Mouse (Mus musculus) megakaryocyte, embryonic 14.5 days (primary cell): ENCODE results near the gene Fbrs. TPM values are rescaled to one million over a fixed set of nuclear protein-coding genes. Genes with fewer than 3 reads are reported as not detected.
"Not testable (repeated sequence)": the region's sequence is repeated elsewhere in the genome, so short reads cannot be mapped to it uniquely, and the experiment has no call there.

Experiments used
- H3K27me3 ChIP-seq: replicated peaks from 2 replicates; pipeline ENCODE3; 2012; ENCODE audit warnings: inconsistent platforms
- H3K36me3 ChIP-seq: replicated peaks from 2 replicates; pipeline ENCODE3; 2012; ENCODE audit warnings: low read length, inconsistent platforms, mixed read lengths
- H3K4me1 ChIP-seq: 2 replicates; pipeline ENCODE4 v1.6.1; 2012; ENCODE audit warnings: inconsistent platforms
- H3K4me3 ChIP-seq: replicated peaks from 2 replicates; pipeline ENCODE3; 2012; ENCODE audit warnings: moderate library complexity, mild to moderate bottlenecking, inconsistent platforms
- H3K9me3 ChIP-seq: 2 replicates; pipeline ENCODE4 v1.6.1; 2012; ENCODE audit warnings: inconsistent platforms
- FLI1 ChIP-seq: IDR thresholded peaks from 2 replicates; pipeline ENCODE4 v1.6.1; 2012; ENCODE audit warnings: low read length, inconsistent platforms, mixed read lengths
- GATA1 ChIP-seq: IDR thresholded peaks from 3 replicates; pipeline ENCODE4 v1.6.1; 2012; ENCODE audit warnings: mixed read lengths, low read length, inconsistent platforms, borderline replicate concordance
- polyA plus RNA-seq: library from polyadenylated mRNA; stranded (reverse); fragments of >175 nt; gene quantifications from 2 replicates; pipeline ENCODE4 v1.2.3, GENCODE M21; 2012; ENCODE audit warnings: low replicate concordance; ENCODE audit not compliant: insufficient read depth

Fbrs gene
- polyA plus RNA-seq, 1 experiment, result 237 TPM

DNA sequence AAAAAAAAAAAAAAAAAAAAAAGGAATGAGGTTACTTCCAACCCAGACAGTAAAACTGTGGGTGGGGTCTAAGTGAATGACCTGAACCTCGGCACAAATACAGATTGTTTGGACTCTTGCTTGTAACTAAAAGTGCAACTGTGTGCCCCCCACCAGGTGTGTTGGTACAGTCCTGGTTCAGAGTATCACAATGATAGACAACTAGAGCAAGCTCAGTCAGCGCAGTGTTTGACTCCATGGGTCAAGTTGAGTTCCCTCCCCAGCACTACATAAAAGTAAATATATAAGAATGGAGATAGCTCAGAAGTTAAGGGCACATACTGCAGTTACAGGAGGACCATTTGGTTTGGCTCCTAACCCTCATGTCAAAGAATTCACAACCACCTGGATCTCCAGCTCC lies 18.4 kb downstream of the Fbrs start:
- TF ChIP-seq GATA1 (no peak), FLI1 (no peak)
- Histone ChIP-seq H3K27me3 (no peaks in the 10 kb centered on the region), H3K4me3 (no peak overlapping the region), H3K36me3 (peaks cover 68% of the 10 kb centered on the region), H3K4me1 (peaks cover 8% of the 10 kb centered on the region), H3K9me3 (no peaks in the 10 kb centered on the region)

DNA sequence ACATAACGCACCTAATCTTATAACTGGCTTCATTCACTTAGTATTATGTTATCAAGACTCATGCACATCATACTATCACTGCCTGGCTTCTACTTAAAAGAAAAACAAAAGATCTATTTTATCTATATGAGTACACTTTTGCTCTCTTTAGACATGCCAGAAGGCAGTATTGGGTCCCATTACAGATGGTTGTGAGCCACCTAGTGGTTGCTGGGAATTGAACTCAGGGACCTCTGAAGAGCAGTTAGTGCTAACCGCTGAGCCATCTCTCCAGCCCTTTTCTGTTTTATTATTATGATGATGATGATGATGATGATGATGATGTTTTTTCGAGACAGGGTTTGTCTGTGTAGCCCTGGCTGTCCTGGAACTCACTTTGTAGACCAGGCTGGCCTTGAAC lies 19.4 kb downstream of the Fbrs start:
- peaks cover 68% of the 10 kb centered on the region for H3K36me3 ChIP-seq
- H3K4me1 ChIP-seq, result peaks cover 8% of the 10 kb centered on the region
- H3K9me3 ChIP-seq, result no peaks in the 10 kb centered on the region
- TF ChIP-seq GATA1, result no peak
- TF ChIP-seq FLI1, result no peak
- H3K4me3 ChIP-seq, result no peak overlapping the region
- H3K27me3 ChIP-seq, result no peaks in the 10 kb centered on the region

DNA sequence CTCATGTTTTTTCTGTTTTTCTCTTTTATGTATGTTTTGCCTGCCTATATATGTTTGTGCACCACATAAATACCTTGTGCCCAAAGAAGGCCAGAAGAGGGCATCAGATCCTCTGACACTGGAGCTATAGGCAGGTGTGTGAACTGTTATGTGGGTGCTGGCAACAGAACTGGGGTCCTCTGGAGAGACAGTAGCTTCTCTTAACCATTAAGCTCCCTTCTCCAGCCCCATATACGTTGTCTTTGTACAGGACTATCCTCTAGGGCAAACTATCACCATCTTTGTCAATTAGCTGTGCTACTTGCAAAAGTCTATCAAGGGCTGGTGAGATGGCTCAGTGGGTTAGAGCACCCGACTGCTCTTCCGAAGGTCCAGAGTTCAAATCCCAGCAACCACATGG lies 29.3 kb downstream of the Fbrs start:
- no peak for TF ChIP-seq FLI1
- no peak for TF ChIP-seq GATA1
- no peak overlapping the region for H3K4me3 ChIP-seq
- H3K4me1 ChIP-seq, result peaks cover 16% of the 10 kb centered on the region
- no peaks in the 10 kb centered on the region for H3K27me3 ChIP-seq
- no peaks in the 10 kb centered on the region for H3K9me3 ChIP-seq
- H3K36me3 ChIP-seq, result peaks cover 7% of the 10 kb centered on the region

DNA sequence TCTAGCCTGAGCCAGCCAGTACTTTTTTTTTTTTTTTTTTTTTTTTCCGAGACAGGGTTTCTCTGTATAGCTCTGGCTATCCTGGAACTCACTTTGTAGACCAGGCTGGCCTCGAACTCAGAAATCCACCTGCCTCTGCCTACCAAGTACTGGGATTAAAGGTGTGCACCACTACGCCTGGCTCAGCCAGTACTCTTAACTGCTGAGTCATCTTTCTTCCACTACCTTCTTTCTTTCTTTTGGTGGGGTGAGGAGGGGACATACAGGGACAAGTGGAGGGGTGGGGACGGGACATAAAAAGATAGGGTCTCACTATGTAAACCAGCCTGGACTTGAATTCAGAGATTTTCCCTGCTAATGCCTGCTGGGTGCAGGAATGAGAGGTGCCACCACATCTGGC lies 30.8 kb downstream of the Fbrs start:
- H3K4me3 ChIP-seq, H3K9me3 ChIP-seq, H3K27me3 ChIP-seq: not testable (repeated sequence)
- Histone ChIP-seq H3K4me1 (peaks cover 25% of the 10 kb centered on the region), H3K36me3 (peaks cover 13% of the 10 kb centered on the region)

DNA sequence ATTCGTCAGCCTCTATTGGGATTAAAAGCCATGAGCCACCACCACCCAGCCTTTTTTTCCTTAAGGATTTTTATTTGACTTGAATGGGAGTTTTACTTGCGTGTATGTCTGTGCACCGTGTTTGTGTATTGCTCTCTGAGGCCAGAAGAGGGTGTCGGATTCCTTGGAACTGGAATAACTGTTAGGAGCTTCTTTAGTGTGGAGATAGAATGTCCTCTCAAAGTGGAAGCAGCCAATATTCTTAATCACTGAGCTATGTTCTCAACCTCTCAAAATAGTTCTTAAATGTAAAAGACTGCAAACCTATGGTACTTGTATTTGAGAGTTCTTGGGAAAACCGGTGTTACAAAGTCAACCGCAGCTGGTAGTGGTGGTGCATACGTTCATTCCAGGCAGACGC lies 32.2 kb downstream of the Fbrs start:
- Histone ChIP-seq H3K4me3 (peak overlapping the region; percentile 98), H3K36me3 (peaks cover 27% of the 10 kb centered on the region), H3K9me3 (no peaks in the 10 kb centered on the region), H3K27me3 (no peaks in the 10 kb centered on the region), H3K4me1 (peaks cover 26% of the 10 kb centered on the region)
- no peak for TF ChIP-seq FLI1
- TF ChIP-seq GATA1, result no peak

DNA sequence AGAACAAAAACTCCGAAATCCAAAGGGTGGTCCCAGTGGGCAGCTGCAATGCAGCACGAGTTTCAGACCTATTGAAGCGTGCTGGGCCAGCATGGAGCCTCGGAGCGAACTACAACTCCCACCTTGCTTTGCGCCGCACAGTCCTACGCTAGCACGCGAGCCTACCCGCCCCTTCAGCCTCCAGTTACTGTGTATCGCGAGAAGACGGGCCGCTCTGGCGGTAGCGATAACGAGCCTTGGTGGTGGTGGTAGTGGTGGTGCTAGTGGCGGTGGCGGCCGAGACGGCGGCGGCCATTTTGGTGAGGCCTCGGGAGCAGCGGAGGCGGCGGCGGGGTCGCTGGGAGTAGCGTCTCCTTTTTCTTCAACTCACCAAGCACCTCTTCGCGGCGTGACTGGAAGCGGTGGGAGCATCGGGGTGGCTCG lies 32.8 kb downstream of the Fbrs start, which contains the start of gene Srcap:
Gene Srcap, plus strand, starts transcription at position 176 of the 423 bp plus-strand sequence.
- Histone ChIP-seq H3K27me3 (no peaks in the 10 kb centered on the region), H3K4me3 (peak within 1 kb of the TSS; percentile 98), H3K4me1 (peaks cover 26% of the 10 kb centered on the region), H3K36me3 (peaks cover 33% of the 10 kb centered on the region), H3K9me3 (no peaks in the 10 kb centered on the region)
- TF ChIP-seq GATA1, result peak; percentile 91; the same call in 1 of the 3 replicates
- no peak for TF ChIP-seq FLI1

DNA sequence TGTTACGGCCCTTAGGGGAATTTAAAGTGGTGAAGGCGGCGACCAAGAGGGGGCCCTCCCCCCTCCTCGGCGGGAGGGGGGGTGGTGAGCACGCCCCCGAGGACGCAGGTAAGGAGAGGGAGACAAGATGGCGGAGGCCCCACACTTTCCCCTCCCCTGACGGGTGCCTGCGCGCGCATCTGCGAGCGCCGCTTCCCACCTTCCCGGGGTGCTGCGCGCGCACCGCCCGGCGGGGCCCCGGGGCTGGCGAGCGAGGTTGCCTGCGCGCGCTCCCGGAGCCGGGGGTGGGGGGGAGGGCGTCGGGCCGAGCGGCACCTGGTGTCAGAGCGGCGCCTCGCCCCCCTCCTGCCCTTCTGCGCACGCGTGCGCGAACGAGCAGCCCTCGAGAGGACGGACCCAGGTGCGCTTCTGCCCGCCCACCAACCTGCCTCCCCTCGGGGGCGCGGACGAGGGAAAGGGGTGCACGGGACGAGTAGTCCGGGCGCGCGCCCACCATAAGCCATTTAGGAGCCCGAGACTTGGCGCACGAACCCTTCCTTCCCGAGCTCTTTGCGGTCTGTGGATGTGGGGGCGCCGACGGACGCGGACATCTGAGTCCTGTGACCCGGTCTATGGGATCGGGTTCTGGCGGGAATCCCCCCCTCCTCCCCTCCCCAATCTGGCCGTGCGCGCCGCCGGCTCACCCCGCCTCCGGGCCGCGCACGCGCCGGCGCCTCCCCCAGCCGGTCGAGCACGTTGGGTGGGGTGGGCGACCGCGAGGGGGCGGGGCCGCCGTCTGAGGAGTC lies 33.4 kb downstream of the Fbrs start:
- H3K27me3 ChIP-seq, result no peaks in the 10 kb centered on the region
- TF ChIP-seq FLI1, result no peak
- no peak for TF ChIP-seq GATA1
- H3K4me3 ChIP-seq, result peak overlapping the region; percentile 98

DNA sequence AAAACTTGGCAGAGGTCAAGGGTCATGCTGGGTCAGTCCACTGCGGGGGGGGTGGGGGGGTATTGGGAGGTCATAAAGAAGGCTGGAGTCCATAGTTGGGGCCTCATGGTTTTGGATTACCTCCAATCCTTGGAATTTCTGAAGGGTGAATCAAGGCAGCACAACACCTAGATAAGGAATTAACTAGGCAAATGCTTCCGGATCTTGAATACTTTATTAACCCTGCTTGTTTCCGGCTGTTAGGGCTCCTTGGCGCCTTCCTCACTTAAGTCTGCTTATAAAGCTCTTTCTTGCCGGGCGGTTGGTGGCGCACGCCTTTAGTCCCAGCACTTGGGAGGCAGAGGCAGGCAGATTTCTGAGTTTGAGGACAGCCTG lies 34.0 kb downstream of the Fbrs start:
- H3K4me3 ChIP-seq, result peak overlapping the region; percentile 98
- peaks cover 26% of the 10 kb centered on the region for H3K4me1 ChIP-seq
- peaks cover 44% of the 10 kb centered on the region for H3K36me3 ChIP-seq
- H3K27me3 ChIP-seq, result no peaks in the 10 kb centered on the region
- TF ChIP-seq FLI1, result no peak
- TF ChIP-seq GATA1, result no peak
- no peaks in the 10 kb centered on the region for H3K9me3 ChIP-seq

More for the DNA sequence above, 33.4 kb downstream of the Fbrs start:
- H3K9me3 ChIP-seq, result no peaks in the 10 kb centered on the region
- H3K36me3 ChIP-seq, result peaks cover 39% of the 10 kb centered on the region
- peaks cover 26% of the 10 kb centered on the region for H3K4me1 ChIP-seq

DNA sequence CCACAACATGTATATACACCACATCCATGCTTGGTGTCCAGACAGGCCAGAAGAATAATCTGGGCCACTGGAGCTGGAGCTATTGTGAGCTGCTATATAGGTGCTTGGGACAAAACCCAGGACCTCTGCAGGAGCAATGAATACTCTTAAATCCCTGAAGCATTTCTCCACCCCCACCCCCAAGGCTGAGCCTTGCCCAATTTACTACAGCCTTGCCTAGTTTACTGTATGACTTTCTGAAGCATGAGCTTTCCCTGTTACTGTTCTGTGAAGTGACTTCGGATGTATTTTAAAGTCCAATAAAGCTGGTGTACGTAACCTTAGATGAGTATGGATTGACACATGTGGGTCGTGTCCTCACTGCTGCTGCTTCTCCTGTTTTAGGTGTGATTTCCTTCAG lies 34.8 kb downstream of the Fbrs start:
- H3K36me3 ChIP-seq, result peaks cover 52% of the 10 kb centered on the region
- H3K4me3 ChIP-seq, result peak overlapping the region; percentile 70
- peaks cover 26% of the 10 kb centered on the region for H3K4me1 ChIP-seq
- no peaks in the 10 kb centered on the region for H3K27me3 ChIP-seq
- H3K9me3 ChIP-seq, result no peaks in the 10 kb centered on the region
- TF ChIP-seq FLI1 (no peak), GATA1 (no peak)

DNA sequence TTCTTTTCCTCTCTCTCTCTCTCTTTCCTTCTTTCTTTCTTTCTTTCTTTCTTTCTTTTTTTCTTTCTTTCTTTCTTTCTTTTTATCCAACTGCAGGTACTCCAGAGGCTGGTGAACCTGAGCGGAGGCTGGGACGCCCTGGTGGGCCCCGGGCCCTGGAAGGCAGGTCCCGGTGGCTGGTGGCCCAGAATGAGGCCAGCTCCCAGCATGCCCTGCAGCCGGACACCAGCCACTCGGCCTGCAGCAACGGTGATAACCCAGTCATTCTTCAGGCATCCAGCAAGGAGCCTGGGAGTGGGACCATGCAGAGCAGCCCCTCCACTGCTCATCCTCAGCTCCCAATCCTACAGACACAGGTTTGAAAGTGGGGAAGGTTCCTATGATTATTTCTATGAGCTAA lies 36.8 kb downstream of the Fbrs start:
- no peaks in the 10 kb centered on the region for H3K27me3 ChIP-seq
- H3K36me3 ChIP-seq, result peaks cover 71% of the 10 kb centered on the region
- no peaks in the 10 kb centered on the region for H3K9me3 ChIP-seq
- TF ChIP-seq GATA1 (no peak), FLI1 (no peak)
- H3K4me3 ChIP-seq, result no peak overlapping the region
- peaks cover 26% of the 10 kb centered on the region for H3K4me1 ChIP-seq

DNA sequence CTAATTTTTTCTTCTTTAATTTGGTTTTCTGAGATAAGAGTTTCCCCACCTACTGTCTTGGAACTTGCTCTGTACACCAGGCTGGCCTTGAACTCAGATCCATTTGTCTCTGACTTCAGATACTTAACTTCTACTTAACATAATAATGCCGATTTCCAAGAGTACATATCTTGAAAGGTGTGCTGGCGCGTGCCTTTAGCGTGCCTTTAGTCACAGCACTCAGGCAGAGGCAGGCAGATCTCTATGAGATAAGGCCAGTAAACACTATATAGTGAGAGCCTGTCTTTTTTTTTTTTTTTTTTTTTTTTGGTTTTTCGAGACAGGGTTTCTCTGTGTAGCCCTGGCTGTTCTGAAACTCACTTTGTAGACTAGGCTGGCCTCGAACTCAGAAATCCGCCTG lies 37.3 kb downstream of the Fbrs start:
- Histone ChIP-seq H3K4me3 (no peak overlapping the region), H3K36me3 (peaks cover 76% of the 10 kb centered on the region), H3K9me3 (no peaks in the 10 kb centered on the region), H3K27me3 (no peaks in the 10 kb centered on the region), H3K4me1 (peaks cover 23% of the 10 kb centered on the region)
- no peak for TF ChIP-seq GATA1
- TF ChIP-seq FLI1, result no peak
